Mouse (Mus musculus) embryonic stem cell, embryonic (primary cell): ENCODE results near the gene Dcaf8.

Source experiments
- CTCF ChIA-PET, 4 experiments: fragments of 300-600 bp in 2 of 4; fragments of 350-600 bp in 2 of 4; sonication (Branson Sonifier 250); formaldehyde crosslinking; loops; one replicate each; lab custom pipeline; 2022; ENCODE audit warnings: inconsistent platforms in 2 of 4; lab: Charles Lee
- POLR2A ChIA-PET, 4 experiments: fragments of 300-600 bp in 2 of 4; fragments of 350-600 bp in 2 of 4; sonication (Branson Sonifier 250); formaldehyde crosslinking; loops; one replicate each; lab custom pipeline; 2022; ENCODE audit warnings: antibody characterized with exemption in 4 of 4, inconsistent platforms in 1 of 4; lab: Charles Lee

The Dcaf8 gene

DNA sequence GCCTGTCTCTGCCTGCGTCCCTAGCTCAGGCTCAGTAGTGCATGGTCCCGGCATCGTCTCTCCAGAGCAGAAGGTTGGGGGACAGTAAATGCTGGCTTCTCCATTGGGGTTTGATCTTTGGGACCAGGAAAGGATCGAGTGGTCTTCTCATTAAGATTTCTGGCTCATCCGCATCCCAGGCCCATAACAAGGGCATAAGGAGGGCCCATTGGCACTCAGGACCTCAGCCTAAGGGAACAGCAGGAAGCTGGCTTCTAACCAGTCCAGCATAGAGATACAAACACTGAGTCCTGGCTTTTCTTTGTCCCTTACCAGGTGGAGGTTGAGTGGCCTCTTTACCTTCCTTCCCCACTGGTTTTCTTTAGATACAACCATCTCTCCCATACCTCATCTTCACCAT, 50.0 kb downstream of the Dcaf8 start:
- CTCF ChIA-PET: interaction anchor here in 1 of 4 experiments (0.6 to 1.4 kb wide), 2 partner anchors 14 to 114 kb away, joined by 3 to 5 read pairs; no protein-coding TSS in a partner anchor
- POLR2A ChIA-PET: interaction anchor here in 2 of 4 experiments (0.7 to 2.0 kb wide), 9 partner anchors 9 to 117 kb away, joined by 3 to 9 read pairs (median 3); partner anchors contain the start of genes Pea15a (in 2 of the 2) and Atp1a4 (in 1 of the 2)

- ChIA-PET POLR2A (interaction anchor here in 2 of 4 experiments (0.7 to 2.0 kb wide), 9 partner anchors 8 to 116 kb away, joined by 3 to 9 read pairs (median 3); partner anchors contain the start of genes Pea15a (in 2 of the 2) and Atp1a4 (in 1 of the 2)), CTCF (interaction anchor here in 1 of 4 experiments (0.6 to 1.4 kb wide), 2 partner anchors 14 to 114 kb away, joined by 3 to 5 read pairs; no protein-coding TSS in a partner anchor)
Observed at GRCm38 (mm10) chr1:172198316-172198715, 50.4 kb downstream of the Dcaf8 start.

- POLR2A ChIA-PET: interaction anchor here in 1 of 4 experiments (1.4 to 1.6 kb wide), 2 partner anchors 27 to 65 kb away, joined by 3 read pairs; no protein-coding TSS in a partner anchor
- CTCF ChIA-PET: no interaction called here
Observed at GRCm38 (mm10) chr1:172198996-172199395, 51.1 kb downstream of the Dcaf8 start.

GRCm38 (mm10) chr1:172200161-172200560, 52.3 kb downstream of the Dcaf8 start:
- POLR2A ChIA-PET: interaction anchor here in 1 of 4 experiments (0.9 to 1.4 kb wide), 3 partner anchors 18 to 133 kb away, joined by 3 to 5 read pairs (median 3); partner anchors contain the start of gene Pex19
- CTCF ChIA-PET: no interaction called here

- ChIA-PET POLR2A (interaction anchor here in 1 of 4 experiments (0.6 to 1.4 kb wide), 5 partner anchors 16 to 819 kb away, joined by 3 to 5 read pairs (median 3); partner anchors contain the start of gene Pex19), CTCF (interaction anchor here in 1 of 4 experiments (0.6 kb wide), 1 partner anchor 111 kb away, joined by 3 read pairs; no protein-coding TSS in a partner anchor)
Observed at GRCm38 (mm10) chr1:172200871-172201447, 53.1 kb downstream of the Dcaf8 start.

DNA sequence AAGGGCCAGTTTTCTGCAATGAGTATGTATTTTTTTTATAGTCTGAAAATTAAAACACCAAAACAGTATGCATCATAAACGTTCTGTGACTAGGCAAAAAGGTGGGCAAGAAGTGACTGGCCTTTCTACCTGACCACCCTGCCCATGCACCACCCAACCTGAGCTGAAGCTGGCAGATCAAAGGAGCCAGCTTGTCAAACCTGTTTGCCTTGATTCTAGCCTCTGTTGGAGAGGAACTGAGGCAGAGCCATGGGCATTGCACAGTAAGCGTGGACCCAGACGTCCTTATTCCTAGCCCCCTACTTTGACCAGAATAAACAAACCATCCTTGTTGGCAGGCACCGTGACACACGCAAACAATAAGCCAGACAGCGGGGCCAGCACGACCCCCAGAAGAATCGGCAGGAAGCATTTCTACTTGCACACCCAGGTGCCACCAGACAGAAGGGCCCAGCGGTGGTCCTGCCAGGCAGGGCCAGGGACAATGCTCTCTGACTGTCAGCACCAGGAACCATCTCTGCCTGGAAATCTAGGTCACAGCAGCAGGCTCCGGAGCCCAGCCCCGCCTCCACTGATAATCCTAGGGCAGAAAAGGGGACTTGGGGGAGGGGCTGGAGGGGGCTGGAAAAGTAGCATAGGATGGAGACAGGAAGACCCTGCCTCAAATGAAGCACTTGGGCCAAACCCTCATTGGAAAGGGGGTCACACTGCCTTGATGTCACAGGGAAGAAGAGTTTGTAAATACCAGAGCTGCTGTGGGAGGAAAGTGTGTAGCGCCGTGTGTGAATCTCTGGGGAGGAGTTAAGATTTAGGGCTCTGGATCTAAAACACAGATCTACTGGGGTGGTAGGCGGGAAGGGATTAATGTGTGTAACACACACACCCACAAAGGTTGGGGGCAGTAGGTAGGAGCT, 54.3 kb downstream of the Dcaf8 start:
- ChIA-PET POLR2A (interaction anchor here in 2 of 4 experiments (0.6 to 6.3 kb wide), 11 partner anchors 10 to 159 kb away, joined by 3 to 48 read pairs (median 4); no protein-coding TSS in a partner anchor), CTCF (interaction anchor here in 2 of 4 experiments (0.6 to 1.5 kb wide), 2 partner anchors 45 to 823 kb away, joined by 3 read pairs; no protein-coding TSS in a partner anchor)

DNA sequence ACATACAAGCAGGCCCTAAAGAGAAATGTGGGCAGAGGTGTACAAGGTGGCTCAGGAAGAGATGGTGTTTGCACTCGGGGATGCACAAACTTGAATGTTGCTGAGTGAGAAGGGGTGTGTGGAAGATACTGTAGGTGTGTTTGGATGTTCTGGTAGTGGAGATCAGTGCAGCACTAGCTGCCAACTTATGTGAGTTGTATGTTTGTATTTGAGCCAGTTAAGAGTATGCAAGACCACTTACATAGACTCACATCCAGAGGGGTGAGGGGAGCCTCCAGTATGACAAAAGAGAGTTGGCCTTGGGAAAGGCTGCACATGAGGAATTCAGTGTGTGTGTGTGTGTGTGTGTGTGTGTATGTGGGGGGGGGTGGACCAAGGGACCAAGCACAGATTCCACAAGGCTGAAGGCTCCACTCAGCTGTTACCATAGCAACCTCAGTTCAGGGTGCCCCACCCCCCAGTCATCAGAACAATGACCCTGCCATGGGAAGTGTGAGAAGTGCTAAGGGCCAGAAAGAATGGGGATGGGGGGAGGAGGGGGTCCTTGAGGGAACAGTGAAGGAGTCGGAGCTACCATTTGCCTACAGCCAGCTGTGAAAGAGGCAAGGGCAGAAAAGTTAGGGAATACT, 55.1 kb downstream of the Dcaf8 start:
- ChIA-PET POLR2A (interaction anchor here in 3 of 4 experiments (0.6 to 6.3 kb wide), 20 partner anchors 9 to 377 kb away, joined by 3 to 48 read pairs (median 4); no protein-coding TSS in a partner anchor), CTCF (interaction anchor here in 2 of 4 experiments (1.5 kb wide), 2 partner anchors 9 to 44 kb away, joined by 3 to 4 read pairs; no protein-coding TSS in a partner anchor)

- ChIA-PET POLR2A (interaction anchor here in 3 of 4 experiments (0.6 to 6.3 kb wide), 25 partner anchors 9 to 378 kb away, joined by 3 to 48 read pairs (median 4); partner anchors contain the start of genes Dcaf8 (in 1 of the 3) and Vangl2 (in 1 of the 3)), CTCF (interaction anchor here in 1 of 4 experiments (1.5 kb wide), 1 partner anchor 10 kb away, joined by 4 read pairs; no protein-coding TSS in a partner anchor)
Observed at GRCm38 (mm10) chr1:172203566-172203965, 55.7 kb downstream of the Dcaf8 start.

GRCm38 (mm10) chr1:172204033-172204813, 56.3 kb downstream of the Dcaf8 start:
- POLR2A ChIA-PET: interaction anchor here in 3 of 4 experiments (0.6 to 6.3 kb wide), 36 partner anchors 8 to 379 kb away, joined by 3 to 48 read pairs (median 4); partner anchors contain the start of genes Casq1 (in 1 of the 3), Dcaf8 (in 1 of the 3), Ncstn (in 1 of the 3) and Vangl2 (in 1 of the 3)
- CTCF ChIA-PET: interaction anchor here in 2 of 4 experiments (0.8 to 1.5 kb wide), 3 partner anchors 10 to 121 kb away, joined by 3 to 4 read pairs (median 4); no protein-coding TSS in a partner anchor

GRCm38 (mm10) chr1:172204814-172205740, 57.2 kb downstream of the Dcaf8 start:
- CTCF ChIA-PET: interaction anchor here in 2 of 4 experiments (0.6 to 1.1 kb wide), 7 partner anchors 43 to 771 kb away, joined by 3 to 4 read pairs (median 3); no protein-coding TSS in a partner anchor
- POLR2A ChIA-PET: interaction anchor here in 3 of 4 experiments (0.7 to 6.3 kb wide), 35 partner anchors 7 to 178 kb away, joined by 3 to 48 read pairs (median 4); partner anchors contain the start of genes Casq1 (in 1 of the 3), Copa (in 1 of the 3), Dcaf8 (in 1 of the 3) and Ncstn (in 1 of the 3)

DNA sequence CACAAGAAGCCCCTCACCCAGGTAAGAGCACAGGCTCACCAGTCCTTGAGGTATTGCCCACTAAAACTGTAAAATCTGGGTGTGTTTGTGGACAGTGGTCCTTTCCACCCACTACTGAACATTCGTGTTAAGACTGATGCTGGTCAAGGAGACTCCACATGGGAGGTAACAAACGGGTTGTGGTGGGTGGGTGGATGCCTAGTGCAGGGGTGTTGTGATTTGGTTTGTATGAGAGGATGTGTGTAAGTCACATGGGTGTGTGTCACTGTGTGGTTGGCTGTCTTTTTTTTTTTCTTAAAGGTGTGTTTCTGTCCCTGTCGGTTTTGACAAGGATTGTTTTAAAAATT, 57.8 kb downstream of the Dcaf8 start:
- ChIA-PET CTCF (interaction anchor here in 2 of 4 experiments (0.6 to 1.9 kb wide), 10 partner anchors 12 to 772 kb away, joined by 3 to 11 read pairs (median 3); no protein-coding TSS in a partner anchor), POLR2A (interaction anchor here in 3 of 4 experiments (0.7 to 6.3 kb wide), 29 partner anchors 8 to 178 kb away, joined by 3 to 48 read pairs (median 5); partner anchors contain the start of genes Dcaf8 (in 2 of the 3), Atp1a4 (in 1 of the 3), Casq1 (in 1 of the 3) and Copa (in 1 of the 3))

GRCm38 (mm10) chr1:172206141-172206917, 58.4 kb downstream of the Dcaf8 start, which contains the start of gene Pea15a:
Pea15a (minus strand) TSS chr1:172206804.
- POLR2A ChIA-PET: interaction anchor here (0.7 to 6.3 kb wide), 48 partner anchors 7 to 179 kb away, joined by 3 to 48 read pairs (median 4); partner anchors contain the start of genes Casq1 (in 2 of the 4), Dcaf8 (in 2 of the 4), Atp1a4 (in 1 of the 4) and Copa (in 1 of the 4)
- CTCF ChIA-PET: interaction anchor here in 3 of 4 experiments (0.7 to 1.9 kb wide), 14 partner anchors 12 to 197 kb away, joined by 3 to 11 read pairs (median 3); partner anchors contain the start of gene Dcaf8 (in 1 of the 3)

GRCm38 (mm10) chr1:172207111-172207584, 59.3 kb downstream of the Dcaf8 start:
- POLR2A ChIA-PET: interaction anchor here (0.6 to 6.3 kb wide), 38 partner anchors 7 to 154 kb away, joined by 3 to 48 read pairs (median 5); partner anchors contain the start of genes Casq1 (in 2 of the 4), Dcaf8 (in 2 of the 4), Copa (in 1 of the 4) and Ncstn (in 1 of the 4)
- CTCF ChIA-PET: interaction anchor here in 2 of 4 experiments (0.6 to 1.9 kb wide), 12 partner anchors 11 to 421 kb away, joined by 3 to 11 read pairs (median 3); partner anchors contain the start of gene Dcaf8 (in 1 of the 2)
